Mouse (Mus musculus) limb, embryonic 14.5 days (tissue): Measurements from ENCODE around the gene Etv3. TPM values are rescaled to one million over a fixed set of nuclear protein-coding genes. Genes with fewer than 3 reads are reported as not detected.
A peak's percentile ranks its signal among the peaks of the same experiment; 100 is the strongest.

ENCODE experiments used
- ATAC-seq: fragments of 200-750 bp; cut with Nextera tagmentation; 2 replicates; pipeline ENCODE4 v1.8.0; 2017; ENCODE audit warnings: low read depth, moderate number of reproducible peaks, moderate TSS enrichment; ENCODE audit not compliant: low FRiP score
- DNase-seq: peaks from one replicate; pipeline ENCODE4 v3.0.0-alpha.2; 2015; ENCODE audit warnings: low spot score
- H3K27ac ChIP-seq: fragments of 300-500 bp; sonication (generic); replicated peaks from 2 replicates; pipeline ENCODE4 v1.5.1; 2014; ENCODE audit warnings: low read depth, mild to moderate bottlenecking, low read length, moderate library complexity, mixed read lengths
- H3K27me3 ChIP-seq: fragments of 300-500 bp; sonication (generic); 2 replicates; pipeline ENCODE4 v1.6.1; 2014; ENCODE audit warnings: low read length, mixed read lengths; ENCODE audit not compliant: control insufficient read depth, insufficient read depth
- H3K36me3 ChIP-seq: fragments of 300-500 bp; sonication (generic); 2 replicates; pipeline ENCODE4 v1.6.1; 2014; ENCODE audit warnings: mild to moderate bottlenecking, low read length, moderate library complexity, mixed read lengths; ENCODE audit not compliant: control insufficient read depth, insufficient read depth
- H3K4me1 ChIP-seq: fragments of 300-500 bp; sonication (generic); 2 replicates; pipeline ENCODE4 v1.6.1; 2014; ENCODE audit warnings: antibody characterized with exemption, low read length, mixed read lengths; ENCODE audit not compliant: control insufficient read depth, insufficient read depth
- H3K4me2 ChIP-seq: fragments of 300-500 bp; sonication (generic); replicated peaks from 2 replicates; pipeline ENCODE4 v1.6.1; 2014; ENCODE audit warnings: low read depth, mild to moderate bottlenecking, low read length, moderate library complexity; ENCODE audit not compliant: severe bottlenecking
- H3K4me3 ChIP-seq: fragments of 300-500 bp; sonication (generic); replicated peaks from 2 replicates; pipeline ENCODE4 v1.5.1; 2014; ENCODE audit warnings: low read length
- H3K9ac ChIP-seq: fragments of 300-500 bp; sonication (generic); 2 replicates; pipeline ENCODE4 v1.6.1; 2014; ENCODE audit warnings: mild to moderate bottlenecking, low read depth, low read length, moderate library complexity; ENCODE audit not compliant: severe bottlenecking
- H3K9me3 ChIP-seq: fragments of 300-500 bp; sonication (generic); 2 replicates; pipeline ENCODE4 v1.6.1; 2016; ENCODE audit warnings: low read length; ENCODE audit not compliant: control insufficient read depth
- POLR2A ChIP-seq: fragments of 200-500 bp; IDR thresholded peaks from 2 replicates; pipeline ENCODE4 v1.8.0; 2012; ENCODE audit warnings: inconsistent platforms, mild to moderate bottlenecking, moderate library complexity, borderline replicate concordance; ENCODE audit not compliant: insufficient read depth, insufficient read length; ENCODE audit errors: extremely low read depth
- WGBS: fragments of 180-500 bp; shearing (Covaris S2); extraction: QIAGEN DNeasy Blood & Tissue Kit; methylation state at CpG from one replicate; pipeline ENCODE4 v1.1.7; 2014; 5-methylcytosine and 5-hydroxymethylcytosine counted together
- polyA plus RNA-seq, 2 experiments: library from polyadenylated mRNA; depleted of rRNA in 1 of 2; stranded (reverse) in 1 of 2; unstranded in 1 of 2; fragments of >200 nt; fragmentation: Nextera tagmentation in 1 of 2; extraction: Ambion mirVana in 1 of 2; gene quantifications; 2 replicates each; pipeline versions ENCODE4 v1.2.1 to v1.2.3; 2012 to 2014

The Etv3 gene
- polyA plus RNA-seq, 2 experiments, result 17.1 to 18.7 TPM

- Histone ChIP-seq H3K9ac (no peak overlapping the region), H3K9me3 (no peaks in the 10 kb centered on the region), H3K4me2 (no peak overlapping the region), H3K27me3 (no peaks in the 10 kb centered on the region), H3K4me3 (no peak overlapping the region), H3K27ac (no peak overlapping the region), H3K4me1 (no peaks in the 10 kb centered on the region), H3K36me3 (no peaks in the 10 kb centered on the region)
- 50% methylated on average over 4 of the region's 4 CpGs for WGBS
- no peak for DNase-seq
- no peak for ATAC-seq
- TF ChIP-seq POLR2A, result no peak
Measured at GRCm38 (mm10) chr3:87509061-87509460, 16.1 kb upstream of the Etv3 start.

DNA sequence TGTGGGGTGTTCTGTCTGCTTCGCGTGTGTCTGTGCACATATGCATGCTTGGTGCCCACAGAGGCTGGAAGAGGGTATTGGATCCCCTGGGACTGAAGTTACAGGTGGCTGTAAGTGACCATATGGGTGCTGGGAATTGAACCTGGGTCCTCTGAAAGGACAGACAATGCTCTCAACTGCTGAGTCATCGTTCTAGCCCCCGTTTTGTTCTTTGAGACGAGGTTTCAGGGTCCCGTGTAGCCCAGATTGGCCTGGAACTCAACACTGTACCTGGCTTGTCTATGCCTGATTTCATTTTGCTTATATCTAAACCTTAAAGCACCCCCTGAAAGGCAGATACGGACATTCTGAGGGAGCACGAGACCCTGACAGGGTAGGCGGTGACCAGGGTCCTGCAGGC, 14.4 kb upstream of the Etv3 start:
- no peak for DNase-seq
- no peak for TF ChIP-seq POLR2A
- no peak for ATAC-seq
- Histone ChIP-seq H3K9me3 (no peaks in the 10 kb centered on the region), H3K4me2 (no peak overlapping the region), H3K27ac (no peak overlapping the region), H3K4me1 (0 out of 2 replicates have a peak, but pooled peaks cover 3% of the 10 kb centered on the region), H3K4me3 (no peak overlapping the region), H3K27me3 (no peaks in the 10 kb centered on the region), H3K36me3 (no peaks in the 10 kb centered on the region), H3K9ac (no peak overlapping the region)
- 87% methylated on average over 9 of the region's 9 CpGs for WGBS

GRCm38 (mm10) chr3:87511971-87512765, 13.0 kb upstream of the Etv3 start:
- Histone ChIP-seq H3K4me1 (peaks cover 3% of the 10 kb centered on the region; the same call in 1 of the 2 replicates), H3K36me3 (no peaks in the 10 kb centered on the region), H3K4me3 (no peak overlapping the region), H3K27me3 (no peaks in the 10 kb centered on the region), H3K27ac (no peak overlapping the region), H3K4me2 (no peak overlapping the region), H3K9me3 (no peaks in the 10 kb centered on the region), H3K9ac (0 out of 2 replicates have a peak overlapping the region, but pooled peaks have one; percentile 7)
- no peak for ATAC-seq
- TF ChIP-seq POLR2A, result no peak
- WGBS, result 44% methylated on average over 16 of the region's 16 CpGs
- no peak for DNase-seq

DNA sequence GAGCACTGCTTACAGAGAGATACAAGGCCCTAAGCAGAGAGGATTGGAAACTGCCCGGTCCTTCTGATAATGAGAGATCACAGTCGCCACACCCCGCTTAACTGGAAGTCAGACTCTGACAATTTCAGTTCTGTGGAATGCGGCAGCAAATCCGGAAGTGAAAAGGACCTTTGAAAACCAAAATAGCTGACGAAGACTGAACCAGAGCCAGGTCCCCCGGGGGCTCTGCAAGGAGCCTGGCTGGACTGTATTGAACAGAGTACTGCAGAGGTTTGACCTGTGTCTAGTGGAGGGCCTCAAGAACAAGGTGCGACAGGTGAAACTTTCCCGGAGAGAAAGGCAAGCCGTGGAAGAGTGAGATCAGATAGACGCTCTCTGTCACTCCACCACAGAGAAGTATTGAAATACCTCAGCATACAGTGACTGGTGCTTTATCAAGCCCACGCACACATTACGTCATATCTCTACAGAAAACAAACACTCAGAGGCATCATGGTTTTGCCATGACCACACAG, 9.6 kb upstream of the Etv3 start:
- no peak for DNase-seq

DNA sequence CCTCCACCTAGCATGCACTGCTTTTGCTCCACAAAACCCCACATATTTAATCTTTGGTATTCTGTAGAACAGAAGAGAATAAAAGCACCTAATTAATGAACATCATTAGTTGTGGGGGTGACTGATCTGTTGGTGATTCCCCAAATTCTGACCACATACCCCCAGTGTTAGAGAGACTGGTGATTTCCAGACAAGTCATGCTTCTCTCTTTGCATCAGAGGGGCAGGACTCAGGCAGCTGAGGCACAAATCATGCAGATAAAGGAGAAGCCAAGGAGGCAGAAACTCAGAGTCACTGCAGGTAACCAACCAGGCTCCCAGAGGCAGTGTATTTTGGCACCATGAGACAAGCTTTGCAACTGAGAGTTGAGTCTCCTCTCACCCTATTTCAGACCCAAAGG, 6.8 kb upstream of the Etv3 start:
- Histone ChIP-seq H3K4me3 (no peak overlapping the region), H3K27me3 (no peaks in the 10 kb centered on the region), H3K9ac (no peak overlapping the region), H3K27ac (no peak overlapping the region), H3K36me3 (no peaks in the 10 kb centered on the region), H3K4me1 (peaks cover 3% of the 10 kb centered on the region; the same call in 1 of the 2 replicates), H3K9me3 (no peaks in the 10 kb centered on the region), H3K4me2 (no peak overlapping the region)
- DNase-seq (no peak), ATAC-seq (no peak)
- no peak for TF ChIP-seq POLR2A

More for the DNA sequence above, 9.6 kb upstream of the Etv3 start:
- Histone ChIP-seq H3K27me3 (no peaks in the 10 kb centered on the region), H3K9me3 (no peaks in the 10 kb centered on the region), H3K4me2 (no peak overlapping the region), H3K9ac (no peak overlapping the region), H3K36me3 (no peaks in the 10 kb centered on the region), H3K4me1 (peaks cover 3% of the 10 kb centered on the region; the same call in 1 of the 2 replicates), H3K27ac (no peak overlapping the region), H3K4me3 (no peak overlapping the region)
- no peak for ATAC-seq
- TF ChIP-seq POLR2A, result no peak
- WGBS, result 61% methylated on average over 13 of the region's 13 CpGs

DNA sequence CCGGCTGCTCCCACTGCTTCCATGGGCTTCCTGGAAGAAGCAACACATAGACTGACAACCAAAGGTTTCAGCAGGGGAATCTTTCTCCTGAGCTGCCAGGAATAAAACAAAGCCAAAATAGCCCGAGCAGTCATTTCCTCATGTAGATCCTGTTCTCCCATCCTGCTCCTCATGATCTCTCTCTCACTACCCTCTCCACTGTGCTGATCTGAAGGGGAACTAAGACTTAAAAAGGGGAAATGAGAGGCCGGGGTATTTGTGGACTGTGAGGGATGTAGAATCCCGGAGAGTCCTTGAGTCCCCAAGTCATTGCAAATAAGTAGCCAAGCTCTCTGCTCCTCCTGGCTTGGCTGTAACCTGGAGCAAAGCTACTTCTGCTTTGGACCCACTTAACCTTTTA, 4.1 kb upstream of the Etv3 start:
- Histone ChIP-seq H3K9me3 (no peaks in the 10 kb centered on the region), H3K9ac (no peak overlapping the region), H3K4me2 (no peak overlapping the region), H3K4me1 (peaks cover 6% of the 10 kb centered on the region; the same call in 1 of the 2 replicates), H3K27ac (no peak overlapping the region), H3K27me3 (no peaks in the 10 kb centered on the region), H3K4me3 (no peak overlapping the region), H3K36me3 (no peaks in the 10 kb centered on the region)
- ATAC-seq, result no peak
- TF ChIP-seq POLR2A, result no peak
- WGBS, result 74% methylated on average over 4 of the region's 4 CpGs
- DNase-seq, result no peak
